In genomic region chr14:118414275-118414674, GRCm38 (mm10) we compare ENCODE assay signal across 17 mouse cellular contexts.
A peak's percentile ranks its signal among the peaks of the same experiment; 100 is the strongest.
DNase-seq lines count a peak whose midpoint lies in the region; ATAC-seq lines count a peak whose summit lies in the region.
"Had no signal": no experiment of that assay in that cellular context is flagged by ENCODE, and none has a peak within 500 bp of the region (broad histone marks: within the 10 kb centered on the region; RNA-seq: fewer than 3 reads in every experiment).

No protein-coding gene starts in this region.

- no peak overlapping the region for H3K4me3 ChIP-seq in embryonic facial prominence, embryonic 11.5 days (ENCODE audit: low read depth, low read length)
- H3K4me3 ChIP-seq in embryonic facial prominence, embryonic 10.5 days = no peak overlapping the region
- H3K4me3 ChIP-seq in hindbrain, embryonic 11.5 days (ENCODE audit: low read depth, low read length) = no peak overlapping the region
- H3K4me3 ChIP-seq in midbrain, embryonic 13.5 days (replicated peaks) = no peak overlapping the region
- H3K4me3 ChIP-seq: liver, embryonic 13.5 days had no signal

- no peaks in the 10 kb centered on the region for H3K9me3 ChIP-seq in embryonic facial prominence, embryonic 11.5 days (replicated peaks; ENCODE audit: control insufficient read depth, low read length)
- peaks cover 10% of the 10 kb centered on the region; the same call in 1 of the 2 replicates for H3K9me3 ChIP-seq in embryonic facial prominence, embryonic 10.5 days
- no peaks in the 10 kb centered on the region for H3K9me3 ChIP-seq in hindbrain, embryonic 11.5 days (ENCODE audit: control insufficient read depth, low read length)
- H3K9me3 ChIP-seq in midbrain, embryonic 13.5 days = peaks cover 10% of the 10 kb centered on the region
- H3K9me3 ChIP-seq: liver, embryonic 13.5 days had no signal

- DNase-seq in embryonic facial prominence, embryonic 11.5 days (ENCODE audit: low spot score) = no peak
- no peak for DNase-seq in embryonic facial prominence, embryonic 10.5 days (ENCODE audit: low spot score)
- DNase-seq in R1 (ENCODE audit: low read depth, low spot score) = peak; percentile 72
- DNase-seq in hindbrain, embryonic 11.5 days (ENCODE audit: low spot score) = no peak
- no peak for DNase-seq in retina, embryonic 14.5 days (ENCODE audit: low spot score)
- DNase-seq in urinary bladder, postnatal 36 days (ENCODE audit: low spot score in 2 of 2) = no peak
- DNase-seq: adrenal gland, postnatal 14 days; cerebellum, postnatal 25 days; heart, postnatal 10 days; kidney, postnatal 10 days; liver, embryonic 13.5 days; lung, postnatal 14 days; thymus, postnatal 4 days had no signal

- no peak overlapping the region for H3K4me2 ChIP-seq in embryonic facial prominence, embryonic 11.5 days (ENCODE audit: low read depth, low read length)
- H3K4me2 ChIP-seq in hindbrain, embryonic 11.5 days (replicated peaks; ENCODE audit: low read depth, low read length) = no peak overlapping the region
- no peak overlapping the region for H3K4me2 ChIP-seq in midbrain, embryonic 13.5 days (replicated peaks)
- H3K4me2 ChIP-seq: liver, embryonic 13.5 days had no signal

- H3K4me1 ChIP-seq in embryonic facial prominence, embryonic 11.5 days (ENCODE audit: control insufficient read depth, insufficient read depth, low read length) = no peaks in the 10 kb centered on the region
- peaks cover 16% of the 10 kb centered on the region for H3K4me1 ChIP-seq in embryonic facial prominence, embryonic 10.5 days
- peaks cover 7% of the 10 kb centered on the region; the same call in 1 of the 2 replicates for H3K4me1 ChIP-seq in hindbrain, embryonic 11.5 days (replicated peaks; ENCODE audit: control insufficient read depth, insufficient read depth, low read length)
- H3K4me1 ChIP-seq in midbrain, embryonic 13.5 days (replicated peaks) = peaks cover 31% of the 10 kb centered on the region
- H3K4me1 ChIP-seq: liver, embryonic 13.5 days had no signal

- 67% methylated on average over 4 of the region's 4 CpGs for WGBS in embryonic facial prominence, embryonic 11.5 days
- WGBS in embryonic facial prominence, embryonic 10.5 days = 51% methylated on average over 4 of the region's 4 CpGs
- WGBS in hindbrain, embryonic 11.5 days = 25% methylated on average over 4 of the region's 4 CpGs
- 15% methylated on average over 4 of the region's 4 CpGs for WGBS in midbrain, embryonic 13.5 days

- peaks cover 14% of the 10 kb centered on the region for H3K27me3 ChIP-seq in embryonic facial prominence, embryonic 11.5 days (ENCODE audit: control insufficient read depth, insufficient read depth, low read length)
- H3K27me3 ChIP-seq in embryonic facial prominence, embryonic 10.5 days (replicated peaks; ENCODE audit: low read depth, poor library complexity, severe bottlenecking) = peaks cover 66% of the 10 kb centered on the region
- H3K27me3 ChIP-seq in hindbrain, embryonic 11.5 days (ENCODE audit: control insufficient read depth, insufficient read depth, low read length) = peaks cover 11% of the 10 kb centered on the region
- H3K27me3 ChIP-seq in midbrain, embryonic 13.5 days = peaks cover 37% of the 10 kb centered on the region

- no peaks in the 10 kb centered on the region for H3K36me3 ChIP-seq in embryonic facial prominence, embryonic 11.5 days (replicated peaks; ENCODE audit: control insufficient read depth, insufficient read depth, low read depth, low read length)
- no peaks in the 10 kb centered on the region for H3K36me3 ChIP-seq in embryonic facial prominence, embryonic 10.5 days (replicated peaks)
- H3K36me3 ChIP-seq in hindbrain, embryonic 11.5 days (ENCODE audit: control insufficient read depth, insufficient read depth, low read length) = no peaks in the 10 kb centered on the region
- H3K36me3 ChIP-seq in midbrain, embryonic 13.5 days = no peaks in the 10 kb centered on the region
- H3K36me3 ChIP-seq: liver, embryonic 13.5 days had no signal

- ATAC-seq in embryonic facial prominence, embryonic 11.5 days (replicated peaks; ENCODE audit: insufficient number of reproducible peaks, low FRiP score, low TSS enrichment, low read depth) = peak; percentile 53; the same call in 1 of the 2 replicates
- ATAC-seq in hindbrain, embryonic 11.5 days (ENCODE audit: low FRiP score) = peak; percentile 53
- peak; percentile 74 for ATAC-seq in midbrain, embryonic 13.5 days
- no peak for ATAC-seq in megakaryocyte, adult 5-6 weeks (ENCODE audit: poor library complexity, severe bottlenecking)
- ATAC-seq: intestine, embryonic 16.5 days had no signal

- no peak overlapping the region for H3K27ac ChIP-seq in embryonic facial prominence, embryonic 11.5 days (replicated peaks; ENCODE audit: low read depth, low read length)
- H3K27ac ChIP-seq in embryonic facial prominence, embryonic 10.5 days (replicated peaks) = no peak overlapping the region
- H3K27ac ChIP-seq in hindbrain, embryonic 11.5 days (ENCODE audit: low read depth, low read length) = no peak overlapping the region
- H3K27ac ChIP-seq in midbrain, embryonic 13.5 days = no peak overlapping the region
- H3K27ac ChIP-seq: liver, embryonic 13.5 days; stomach, postnatal 0 days had no signal

- no peak overlapping the region for H3K9ac ChIP-seq in embryonic facial prominence, embryonic 11.5 days (replicated peaks; ENCODE audit: low read length)
- no peak overlapping the region for H3K9ac ChIP-seq in hindbrain, embryonic 11.5 days (ENCODE audit: low read depth, low read length)
- H3K9ac ChIP-seq in midbrain, embryonic 13.5 days (replicated peaks) = no peak overlapping the region
- H3K9ac ChIP-seq: liver, embryonic 13.5 days had no signal
